Mouse (Mus musculus) adrenal gland, postnatal 10 days (tissue): Measurements from ENCODE around the gene Olfr1246. TPM values are rescaled to one million over a fixed set of nuclear protein-coding genes. Genes with fewer than 3 reads are reported as not detected.
"Not testable (repeated sequence)": the region's sequence is repeated elsewhere in the genome, so short reads cannot be mapped to it uniquely, and the experiment has no call there.

Experiments used
- DNase-seq: peaks from one replicate; pipeline ENCODE4 v3.0.0; 2021; ENCODE audit warnings: mixed read lengths
- long read RNA-seq, 2 experiments: library from polyadenylated mRNA; stranded (forward); transcript quantifications; one replicate each; pipeline ENCODE4 v2.0.0; 2021
- total RNA-seq, 2 experiments: library from RNA; stranded (reverse); gene quantifications; 2 replicates each; pipeline ENCODE4 v1.2.3; 2021

The Olfr1246 gene
- not detected for total RNA-seq
- long read RNA-seq, experiment 1: 0 reads
- long read RNA-seq, experiment 2: 0 reads

DNA sequence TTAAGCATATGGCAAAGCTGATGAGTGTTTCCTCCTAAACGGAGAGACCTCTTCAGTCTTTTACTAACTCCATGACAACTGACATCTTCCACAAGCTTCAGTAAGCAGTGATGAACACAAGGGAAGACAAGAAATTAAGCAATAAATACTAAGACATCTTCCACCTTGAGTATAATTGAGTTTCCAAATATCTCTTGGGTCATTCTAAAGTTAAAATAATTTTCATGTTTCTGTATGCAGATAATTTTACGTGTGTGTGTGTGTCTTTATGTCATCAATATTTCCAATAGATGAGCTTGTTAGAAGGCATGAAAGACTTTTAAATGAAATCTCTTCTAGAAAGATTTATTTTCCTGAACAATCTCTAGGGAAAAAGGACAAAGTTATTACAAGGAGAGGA is at the start of gene Olfr1246:
Olfr1246 (minus strand) TSS at position 101 of the 400 bp plus-strand sequence.
- no peak for DNase-seq

DNA sequence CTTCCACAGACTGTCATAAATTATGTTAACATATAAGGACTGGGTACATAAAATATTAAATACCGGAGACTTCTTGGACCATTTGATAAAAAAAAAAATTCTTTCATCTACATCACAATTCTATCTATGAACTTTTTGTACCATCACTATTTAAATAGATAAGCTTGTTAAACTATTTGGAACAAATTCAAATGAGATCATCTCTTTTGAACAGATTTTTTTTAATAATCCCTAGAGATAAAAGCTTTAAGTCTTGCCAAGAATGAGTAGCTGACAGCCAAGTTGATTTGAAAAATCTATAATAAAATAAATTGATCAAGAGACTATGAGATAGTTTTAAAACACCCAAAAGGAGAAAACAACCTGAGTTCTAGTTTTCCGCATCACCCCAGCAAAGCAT is 41.9 kb upstream of the Olfr1246 start, which contains the start of gene Olfr1249:
Olfr1249 (minus strand) TSS at position 101 of the 400 bp plus-strand sequence.
- no peak for DNase-seq

DNA sequence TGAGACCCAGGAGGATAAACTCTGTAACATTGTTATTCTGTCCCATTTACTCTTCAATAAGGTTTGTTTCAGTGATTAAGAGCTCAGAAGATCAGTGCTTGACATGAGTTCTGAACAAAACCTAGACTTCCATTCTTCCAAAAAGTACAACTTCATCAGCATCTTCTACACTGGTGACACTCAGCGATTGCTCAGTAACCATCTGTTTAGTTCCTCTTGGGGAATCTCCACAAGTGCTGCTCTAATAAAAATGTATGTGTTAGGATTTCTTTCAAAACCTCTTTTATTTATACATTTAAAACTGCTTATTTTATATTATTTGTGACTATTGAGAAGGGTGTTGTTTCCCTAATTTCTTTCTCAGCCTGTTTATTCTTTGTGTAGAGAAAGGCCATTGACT is 25.2 kb upstream of the Olfr1246 start, which contains the start of gene Olfr1248:
Olfr1248 (minus strand) TSS at position 101 of the 400 bp plus-strand sequence.
- DNase-seq: not testable (repeated sequence)

DNA sequence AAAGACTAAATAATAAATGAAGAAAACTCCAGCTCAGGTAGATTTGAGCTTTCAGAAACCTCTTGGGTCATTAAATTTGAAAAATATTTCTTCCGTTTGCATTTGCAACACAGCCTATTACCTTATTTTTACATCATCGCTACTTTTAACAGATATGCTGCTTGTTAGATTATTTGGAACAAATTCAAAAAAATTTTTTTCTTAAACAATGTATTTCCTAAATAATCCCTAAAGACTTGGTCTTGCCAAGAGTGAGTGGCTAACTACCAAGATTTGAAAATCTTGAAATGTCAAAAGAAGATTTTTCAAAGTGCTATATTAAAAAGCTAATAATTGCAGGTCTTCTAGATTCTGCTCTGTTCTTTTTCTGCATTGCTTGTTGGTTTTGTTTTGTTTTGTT is 21.1 kb upstream of the Olfr1246 start, which contains the start of gene Olfr1247:
Olfr1247 (minus strand) TSS at position 101 of the 400 bp plus-strand sequence.
- DNase-seq: no peak

DNA sequence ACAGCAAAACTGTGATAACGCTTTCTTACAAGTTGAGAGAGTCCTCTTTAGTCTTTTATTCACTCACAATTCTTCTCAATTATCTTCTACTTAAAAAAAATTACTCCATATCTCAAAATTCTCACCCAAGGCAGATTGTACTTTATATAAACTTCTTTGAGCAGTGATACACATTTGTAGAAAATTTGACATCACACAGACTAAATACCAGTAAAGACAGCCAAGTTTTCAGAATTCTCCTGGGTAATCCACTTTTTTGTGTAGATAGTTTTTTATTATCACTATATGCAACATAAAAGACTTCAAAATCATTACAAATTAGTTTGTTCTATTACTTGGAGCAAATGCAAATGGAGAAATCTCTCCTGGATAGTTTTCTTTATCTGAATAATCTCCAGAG is 14.6 kb downstream of the Olfr1246 start, which contains the start of gene Olfr1245:
Olfr1245 (minus strand) TSS at position 101 of the 400 bp plus-strand sequence.
- no peak for DNase-seq

DNA sequence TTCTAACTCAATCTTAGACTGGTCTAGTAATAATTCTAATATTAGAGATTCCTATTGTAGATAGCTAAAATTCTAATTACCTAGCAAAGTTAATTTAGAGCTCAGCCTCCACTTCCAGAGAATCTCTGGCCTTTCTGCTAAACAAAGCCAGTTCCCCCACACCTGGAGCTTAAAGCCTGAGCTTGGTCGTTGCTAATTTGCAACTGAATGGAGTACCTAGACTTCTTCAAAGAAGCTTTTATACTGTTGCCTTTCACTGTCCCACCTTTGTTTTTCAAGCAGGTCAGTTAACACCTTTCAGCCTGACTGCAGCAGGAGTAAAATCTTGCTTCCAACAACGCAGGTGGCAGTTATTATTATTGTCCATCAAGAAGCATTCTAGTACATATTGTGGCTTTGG is 30.3 kb downstream of the Olfr1246 start:
- not testable (repeated sequence) for DNase-seq

DNA sequence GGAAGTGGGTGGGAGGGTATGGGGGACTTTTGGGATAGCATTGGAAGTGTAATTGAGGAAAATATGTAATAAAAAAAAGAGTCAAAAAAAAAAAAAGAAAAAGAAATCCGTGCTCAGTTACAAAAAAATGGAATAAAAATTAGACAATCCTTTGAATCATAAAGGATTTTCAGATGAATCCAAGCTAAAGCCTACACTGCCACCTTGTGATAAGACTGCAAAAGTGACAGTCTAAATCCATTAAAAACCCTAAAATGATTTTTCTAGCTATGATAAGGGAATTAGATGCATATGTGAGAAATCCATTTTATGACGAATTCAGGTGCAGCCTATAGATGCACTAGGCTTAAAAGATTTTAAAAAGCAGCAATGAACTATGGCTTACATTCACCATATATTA is 48.4 kb downstream of the Olfr1246 start:
- DNase-seq: no peak

DNA sequence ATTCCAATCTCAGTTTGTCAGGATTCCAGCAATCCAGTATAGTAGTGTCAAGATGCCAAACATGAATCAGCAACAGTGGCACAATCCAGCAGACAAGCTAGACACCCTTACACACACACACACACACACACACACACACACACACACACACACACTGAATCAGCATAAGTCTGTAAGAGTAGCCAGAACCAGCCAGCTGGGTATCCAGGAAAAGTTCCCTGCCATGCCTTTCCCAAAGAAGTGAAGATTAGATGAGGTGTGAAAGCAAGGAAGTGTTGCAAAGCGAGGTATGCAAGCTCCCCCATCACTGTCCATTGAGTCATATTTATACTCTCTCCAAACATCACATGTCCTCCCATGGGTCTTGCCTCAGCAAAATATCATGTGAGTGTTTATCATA is 53.0 kb downstream of the Olfr1246 start:
- DNase-seq: no peak

Other genes with a start within 250 kb of the Olfr1246 start
- gene Olfr1234, start 228.3 kb downstream of the Olfr1246 start, total RNA-seq: not detected
- gene Olfr1238, start 183.5 kb downstream of the Olfr1246 start, total RNA-seq: not detected
- gene Olfr1239, start 172.8 kb downstream of the Olfr1246 start, total RNA-seq: not detected
- not detected for gene Olfr1240, start 150.2 kb downstream of the Olfr1246 start, total RNA-seq
- gene Olfr1241, start 106.0 kb downstream of the Olfr1246 start, total RNA-seq: not detected
- not detected for gene Olfr1242, start 94.8 kb downstream of the Olfr1246 start, total RNA-seq
- not detected for gene Olfr1243, start 61.7 kb downstream of the Olfr1246 start, total RNA-seq
- not detected for gene Olfr1245, start 14.7 kb downstream of the Olfr1246 start, total RNA-seq
- not detected for gene Olfr1247, start 21.0 kb upstream of the Olfr1246 start, total RNA-seq
- gene Olfr1248, start 25.1 kb upstream of the Olfr1246 start, total RNA-seq: not detected
- not detected for gene Olfr1249, start 41.8 kb upstream of the Olfr1246 start, total RNA-seq
- gene Olfr1250, start 68.3 kb upstream of the Olfr1246 start, total RNA-seq: not detected
- gene Olfr1251, start 78.8 kb upstream of the Olfr1246 start, total RNA-seq: not detected
- gene Olfr1252, start 131.9 kb upstream of the Olfr1246 start, total RNA-seq: not detected
- not detected for gene Olfr1253, start 163.9 kb upstream of the Olfr1246 start, total RNA-seq
- gene Olfr1254, start 200.5 kb upstream of the Olfr1246 start, total RNA-seq: not detected
- gene Olfr1255, start 218.9 kb upstream of the Olfr1246 start, total RNA-seq: not detected
- not detected for gene Olfr1256, start 248.4 kb upstream of the Olfr1246 start, total RNA-seq